Mouse (Mus musculus) left cerebral cortex, postnatal 14 days (tissue): ENCODE results near the gene Mta3. TPM values are rescaled to one million over a fixed set of nuclear protein-coding genes. Genes with fewer than 3 reads are reported as not detected.

ENCODE experiments used
- DNase-seq, 2 experiments: peaks; one replicate each; pipeline ENCODE4 v3.0.0; 2021 to 2022; ENCODE audit warnings: low spot score in 2 of 2, mixed read lengths in 1 of 2
- intact Hi-C: fragments of 180-260 bp; cut with DNase I; formaldehyde crosslinking; loops from one replicate; pipeline ENCODE4 v1.15.1; 2025
- total RNA-seq, 2 experiments: library from RNA; stranded (reverse); gene quantifications; 2 replicates each; pipeline ENCODE4 v1.2.3; 2021

Mta3 gene
- total RNA-seq, 2 experiments from 2014 or later = 65.9 to 68.5 TPM

DNA sequence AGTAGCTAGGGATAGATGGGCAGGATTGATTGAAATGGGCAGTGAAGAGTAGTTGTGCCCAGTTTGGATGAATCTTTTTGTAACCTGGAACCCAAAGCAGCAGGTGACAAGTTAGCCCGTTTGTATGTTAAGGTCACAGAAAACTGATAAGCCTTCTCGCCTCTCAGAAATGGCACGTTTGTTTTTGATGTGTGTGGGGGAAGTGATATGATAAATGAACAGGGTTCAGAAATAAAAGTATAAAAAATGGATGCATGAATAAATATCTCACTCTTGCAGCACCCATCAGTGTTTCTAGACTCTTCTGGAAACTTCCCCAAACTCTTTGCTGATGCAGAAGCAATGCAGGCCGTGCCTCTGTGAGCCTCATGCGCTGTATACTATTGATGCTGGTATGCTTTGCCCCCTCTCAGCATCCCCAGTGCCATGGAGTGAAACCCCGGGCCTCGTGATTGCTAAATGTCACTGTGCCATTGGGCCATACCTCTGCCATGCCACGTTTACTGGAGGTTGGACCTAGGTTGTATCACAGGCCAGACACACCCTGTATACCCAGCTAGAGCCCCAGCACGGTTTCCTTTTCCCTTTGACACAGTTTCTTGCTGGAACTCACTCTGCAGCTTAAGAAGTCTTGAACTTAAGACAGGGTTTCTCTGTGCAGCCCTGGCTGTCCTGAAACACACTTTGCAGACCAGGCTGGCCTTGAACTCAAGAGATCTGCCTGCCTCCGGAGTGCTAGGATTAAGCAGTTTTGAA is 41.6 kb downstream of the Mta3 start:
- no peak for DNase-seq
- intact Hi-C loops = no loop called here

DNA sequence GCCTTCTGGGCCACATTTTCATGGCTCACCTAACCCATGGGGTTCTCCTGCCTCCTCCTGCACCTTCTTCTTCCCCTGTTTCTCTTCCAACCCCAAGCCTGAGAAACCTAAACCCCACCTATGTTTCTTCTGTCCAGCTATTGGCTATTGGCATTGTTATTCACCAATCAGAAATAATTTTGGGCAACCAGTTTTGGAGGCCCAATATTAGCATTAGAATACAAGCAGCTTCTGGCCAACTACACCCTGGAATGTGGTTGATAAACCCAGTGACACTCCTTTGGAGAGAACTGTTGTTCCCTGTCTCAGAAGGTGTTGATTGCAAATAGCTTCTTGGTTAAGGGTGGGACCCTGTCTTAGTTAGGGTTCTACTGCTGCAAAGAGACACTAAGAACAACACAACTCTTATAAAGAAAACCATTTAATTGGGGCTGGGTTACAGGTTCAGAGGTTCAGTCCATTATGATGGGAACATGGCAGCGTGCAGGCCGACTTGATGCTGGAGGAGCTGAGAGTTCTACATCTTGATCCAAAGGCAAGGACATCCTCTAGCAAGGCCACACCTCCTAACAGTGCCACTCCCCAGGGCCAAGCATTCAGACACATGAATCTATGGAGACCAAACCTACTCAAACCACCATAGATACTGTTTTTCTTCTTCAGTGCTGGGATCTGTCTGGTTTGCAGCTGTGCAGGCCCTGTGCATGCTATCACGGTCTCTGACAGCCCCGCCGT is 44.4 kb downstream of the Mta3 start:
- DNase-seq = no peak
- intact Hi-C loops = no loop called here

DNA sequence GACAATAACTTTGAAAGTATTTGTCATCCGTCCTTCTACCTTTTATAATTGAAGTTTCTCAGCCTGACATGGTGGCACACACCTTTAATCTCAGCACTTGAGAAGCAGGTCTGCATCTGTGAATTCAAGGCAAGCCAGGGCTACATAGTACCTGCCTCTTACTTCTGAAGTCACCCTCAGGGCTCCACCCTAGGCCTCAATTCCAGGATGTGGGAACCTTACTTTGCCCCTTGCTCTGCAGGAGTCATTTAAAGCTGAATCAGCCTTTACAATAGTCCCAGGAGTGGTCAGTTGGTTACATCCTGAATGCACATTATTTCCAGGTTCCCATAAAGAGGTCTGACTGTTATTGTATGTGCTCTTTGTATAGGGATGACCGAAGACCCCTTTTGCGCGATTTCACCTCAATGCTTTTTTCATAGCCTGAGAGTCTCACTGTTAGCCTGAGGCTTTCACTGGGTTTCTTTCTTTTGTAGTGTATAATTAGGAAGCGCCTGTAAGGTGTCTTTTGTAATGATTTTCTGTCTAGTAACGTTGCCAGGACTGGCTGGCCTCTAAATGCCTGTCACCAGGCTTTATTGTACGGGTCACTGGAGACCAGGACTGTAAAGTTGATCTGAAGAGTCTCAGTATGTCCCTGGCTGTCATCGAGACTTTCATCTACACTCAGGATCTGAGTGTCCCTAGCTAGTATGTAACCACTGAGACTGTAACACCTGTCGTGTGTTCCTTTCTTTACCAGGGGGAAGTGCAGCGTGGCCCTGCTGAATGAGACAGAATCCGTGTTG is 47.3 kb downstream of the Mta3 start:
- intact Hi-C loops = no loop called here
- no peak for DNase-seq

DNA sequence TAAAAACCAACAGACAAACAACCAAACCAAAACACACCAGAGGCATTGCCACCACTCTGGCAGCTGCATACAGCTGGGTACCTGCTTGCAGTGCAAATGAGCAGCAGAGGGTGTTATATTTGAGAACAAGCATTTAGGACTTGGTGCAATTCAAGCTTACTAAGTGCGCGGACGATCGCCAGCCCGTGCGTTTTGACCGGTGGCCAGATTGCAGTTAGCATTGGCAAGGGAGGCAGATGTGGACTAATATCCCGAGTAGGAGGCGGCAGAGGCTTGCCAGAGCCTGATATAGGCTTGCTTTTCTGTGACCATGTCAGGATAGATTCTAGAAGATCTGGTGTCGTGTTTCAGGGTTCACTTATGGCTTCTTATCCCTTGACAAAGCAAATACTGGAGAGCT is 52.1 kb downstream of the Mta3 start:
- no peak for DNase-seq
- intact Hi-C loops = no loop called here

DNA sequence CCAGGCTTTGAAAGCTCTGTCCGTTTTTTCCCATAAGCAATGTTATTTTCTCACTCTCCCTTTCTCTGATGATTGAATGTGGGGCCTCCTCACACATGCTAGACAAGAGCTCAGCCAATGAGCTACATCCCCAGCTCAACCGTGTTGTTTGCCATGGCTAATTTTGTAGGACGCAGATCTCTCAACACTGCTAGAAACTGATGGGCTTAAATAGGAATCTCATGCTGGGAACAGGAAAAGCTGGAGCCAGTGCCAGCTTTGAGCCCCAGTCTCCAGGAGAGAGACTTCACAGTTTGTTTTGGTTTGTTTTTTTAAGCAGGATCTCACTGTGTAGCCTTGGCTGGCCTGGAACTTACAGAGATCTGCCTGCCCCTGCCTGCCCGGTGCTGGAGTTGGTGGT is 53.6 kb downstream of the Mta3 start:
- DNase-seq = peak; percentile 20 to 37
- intact Hi-C loops = no loop called here

DNA sequence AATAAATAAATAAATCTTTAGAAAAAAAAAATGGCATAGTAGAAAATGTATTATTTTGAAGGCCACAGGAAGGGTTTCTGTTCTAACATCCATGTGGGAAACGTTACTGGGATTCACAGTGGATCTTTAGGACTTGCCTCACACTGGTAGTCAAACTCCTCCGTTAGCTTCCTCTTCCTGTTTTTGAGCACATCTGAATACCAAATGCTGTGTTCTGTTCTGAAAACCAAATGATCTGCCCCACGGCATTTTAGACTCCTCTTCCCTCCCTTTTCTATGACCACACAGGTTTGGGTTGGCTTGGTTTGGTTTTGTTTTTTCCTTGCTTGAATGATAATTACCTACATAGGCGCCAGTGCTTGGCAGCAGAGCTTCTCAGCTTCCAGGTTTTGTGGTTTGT is 58.6 kb downstream of the Mta3 start:
- DNase-seq = no peak
- intact Hi-C loops = no loop called here

DNA sequence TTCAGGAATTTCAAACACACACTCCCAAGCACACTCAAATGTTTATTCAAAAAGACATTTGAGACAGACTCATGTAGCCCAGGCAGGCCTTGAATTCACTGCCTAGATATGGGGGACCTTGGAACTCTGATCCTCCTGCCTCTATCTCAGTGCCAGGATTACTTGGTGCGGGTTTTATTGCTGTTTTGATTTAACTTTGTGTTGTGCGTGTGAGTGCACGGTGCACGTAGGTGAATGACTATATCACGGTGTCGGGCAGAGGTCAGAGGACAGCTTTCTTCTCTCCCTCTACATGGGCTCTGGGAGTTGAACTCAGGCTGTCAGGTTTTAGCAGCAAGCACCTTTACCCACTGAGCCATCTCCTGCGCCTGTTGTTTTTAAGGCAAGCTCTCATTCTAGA is 61.1 kb downstream of the Mta3 start:
- no peak for DNase-seq
- intact Hi-C loops = no loop called here

DNA sequence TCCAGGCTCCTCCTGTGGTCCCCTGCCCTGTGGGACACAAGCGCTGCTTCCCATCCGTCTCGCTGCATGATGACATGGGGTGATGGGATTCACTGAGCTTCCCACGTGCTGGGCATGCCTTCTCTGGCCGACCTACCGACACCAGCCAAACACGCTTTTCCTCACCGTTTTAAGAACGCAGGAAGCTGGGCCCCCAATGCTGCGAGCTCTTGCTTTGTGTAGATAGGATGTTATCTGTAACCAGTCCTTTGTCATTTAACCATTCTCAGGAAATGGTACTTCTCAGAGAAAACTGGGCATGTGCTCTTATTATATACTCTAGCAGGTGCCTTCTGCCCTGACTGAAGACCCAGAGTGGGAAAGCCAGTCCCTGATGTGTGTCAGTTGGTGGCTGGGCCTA is 62.3 kb downstream of the Mta3 start:
- intact Hi-C loops = no loop called here

DNA sequence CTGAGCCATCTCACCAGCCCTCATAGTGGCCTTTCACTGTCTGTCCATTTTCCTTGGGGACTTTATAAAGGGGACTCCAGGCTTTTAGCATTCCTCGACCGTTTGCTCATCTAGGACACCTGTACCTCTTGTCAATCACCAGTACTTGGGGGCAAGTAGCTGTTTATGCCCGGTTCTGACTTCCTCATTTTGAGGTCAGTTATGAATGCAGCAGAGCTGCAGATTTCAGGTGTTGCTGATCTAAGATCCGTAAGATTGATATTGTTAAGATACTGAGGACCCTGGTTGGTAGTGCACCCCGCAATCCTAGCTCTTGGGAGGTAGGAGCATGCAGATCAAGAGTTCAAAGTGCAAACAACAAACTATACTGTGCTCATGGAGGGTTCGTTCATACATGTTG is 64.4 kb downstream of the Mta3 start:
- DNase-seq = no peak
- intact Hi-C loops = no loop called here

More for the DNA sequence above, 62.3 kb downstream of the Mta3 start:
- DNase-seq = no peak

DNA sequence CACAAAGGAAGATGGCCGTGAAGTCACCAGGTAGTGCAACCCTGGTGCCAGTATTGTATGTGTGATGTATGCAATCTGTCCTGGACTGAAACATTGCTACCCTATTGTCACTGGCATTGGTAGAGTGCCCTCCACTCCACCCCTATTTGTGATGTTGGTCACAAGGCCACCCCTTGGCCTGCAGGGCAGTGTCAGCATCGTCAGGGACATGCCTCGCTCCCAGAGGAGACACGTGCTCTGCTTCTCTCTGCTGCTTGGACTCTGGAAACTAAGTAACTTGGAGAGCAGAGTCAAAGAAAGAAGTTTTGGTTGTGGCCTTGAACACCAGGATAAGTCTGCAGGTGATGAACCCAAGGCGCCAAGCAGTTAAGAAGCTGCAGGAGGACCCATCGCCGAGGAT is 65.0 kb downstream of the Mta3 start:
- intact Hi-C loops = no loop called here
- no peak for DNase-seq

DNA sequence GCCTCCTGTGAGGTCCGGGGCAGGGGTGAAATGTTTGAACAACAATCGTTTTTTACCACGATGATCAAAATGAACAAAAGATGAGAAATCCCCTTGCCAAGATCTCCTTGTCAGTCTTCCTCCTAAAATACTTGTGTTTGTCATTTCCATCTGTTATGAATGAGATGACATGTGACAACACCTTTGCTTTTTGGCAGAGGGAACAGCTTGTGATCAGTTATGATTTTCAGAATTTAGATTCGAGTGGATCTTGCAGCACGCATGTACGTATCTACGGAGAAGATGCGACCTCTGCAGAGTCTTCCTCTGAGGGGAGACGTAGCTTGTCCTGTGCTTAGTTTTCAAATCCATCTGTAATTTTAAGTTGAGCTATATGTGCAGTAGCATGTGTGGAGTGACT is 66.1 kb downstream of the Mta3 start:
- intact Hi-C loops = no loop called here
- DNase-seq = no peak

DNA sequence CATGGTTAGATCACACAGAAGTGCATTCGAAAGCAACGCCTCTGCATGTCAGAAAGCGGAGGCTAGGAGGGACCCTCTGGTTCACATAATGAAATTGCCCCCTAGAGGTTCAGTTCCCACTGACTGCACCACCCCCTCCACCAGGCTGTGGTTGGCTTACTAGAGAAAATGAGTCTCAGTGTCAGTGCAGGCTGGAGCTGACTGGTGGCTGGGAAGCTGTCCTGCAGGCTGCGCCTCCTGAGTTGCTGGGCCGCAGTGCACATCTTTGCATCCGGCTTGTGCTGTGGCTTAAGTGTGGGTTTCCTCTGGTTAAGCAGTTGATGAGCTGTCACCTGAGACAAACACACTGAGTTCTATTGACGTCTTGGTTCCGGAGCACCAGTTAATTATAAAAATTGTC is 66.7 kb downstream of the Mta3 start:
- intact Hi-C loops = no loop called here
- DNase-seq = peak in 1 of 2 experiments; percentile 16

DNA sequence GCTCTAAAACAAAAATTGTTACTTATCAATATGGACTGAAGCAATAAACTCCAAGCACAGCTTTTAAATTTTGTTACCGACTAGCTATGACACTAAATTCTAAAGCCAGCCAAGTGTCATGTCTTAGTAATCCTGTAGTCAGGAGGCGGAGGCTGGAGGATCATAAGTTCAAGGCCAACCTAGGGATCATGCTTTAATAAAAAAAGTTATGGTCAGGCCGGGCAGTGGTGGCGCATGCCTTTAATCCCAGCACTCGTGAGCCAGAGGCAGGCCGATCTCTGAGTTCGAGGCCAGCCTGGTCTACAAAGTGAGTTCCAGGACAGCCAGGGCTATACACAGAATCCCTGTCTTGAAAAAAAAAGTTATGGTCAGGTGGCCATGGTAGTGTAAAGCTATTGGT is 71.0 kb downstream of the Mta3 start:
- intact Hi-C loops = no loop called here
- no peak for DNase-seq

DNA sequence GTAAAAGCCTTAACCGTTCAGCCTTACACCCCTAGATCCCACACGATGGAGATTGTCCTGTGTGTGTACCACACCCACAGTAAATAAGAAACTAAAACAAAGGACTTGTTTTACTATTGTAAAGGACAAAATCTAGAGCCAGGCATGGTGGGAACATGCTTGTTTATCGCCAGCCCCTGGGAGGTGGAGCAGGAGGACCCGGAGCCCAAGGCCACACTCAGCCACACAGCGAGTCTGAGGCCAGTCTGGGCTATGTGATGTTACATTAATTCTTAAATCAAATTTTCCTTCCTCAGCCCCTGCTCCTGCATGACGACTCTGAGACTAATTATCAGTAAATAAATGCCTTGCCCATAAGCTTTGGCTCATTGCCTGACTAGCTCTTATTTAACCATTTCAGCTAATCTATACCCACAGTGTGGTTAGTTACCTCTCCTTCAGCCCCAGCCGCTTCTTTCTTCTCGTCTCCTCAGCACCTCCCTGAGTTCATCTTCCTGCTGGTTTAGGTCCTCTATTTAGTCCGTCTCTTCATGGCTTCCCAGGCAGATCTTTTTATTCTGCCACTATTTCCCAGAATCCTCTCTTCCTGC is 71.6 kb downstream of the Mta3 start:
- DNase-seq = no peak
- intact Hi-C loops = no loop called here

DNA sequence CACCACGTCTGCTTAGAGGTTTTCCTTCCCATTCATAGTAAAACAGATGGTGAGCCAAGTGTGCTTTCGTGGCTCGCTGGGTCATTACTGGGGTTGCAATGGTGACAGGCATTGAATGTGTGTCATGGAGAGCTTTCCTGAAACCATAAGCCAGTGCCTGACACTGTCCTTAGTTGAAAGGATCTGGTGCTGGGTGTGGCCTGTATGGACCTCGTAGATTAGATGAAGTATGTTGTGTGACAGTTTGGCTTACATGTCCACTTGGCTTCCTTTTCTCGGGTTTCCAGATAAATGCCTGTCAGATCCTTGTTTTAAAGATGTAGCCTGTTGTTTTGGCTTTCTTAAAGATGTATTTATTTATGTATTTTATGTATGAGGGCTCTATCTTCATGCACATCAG is 74.3 kb downstream of the Mta3 start:
- intact Hi-C loops = no loop called here
- DNase-seq = no peak

DNA sequence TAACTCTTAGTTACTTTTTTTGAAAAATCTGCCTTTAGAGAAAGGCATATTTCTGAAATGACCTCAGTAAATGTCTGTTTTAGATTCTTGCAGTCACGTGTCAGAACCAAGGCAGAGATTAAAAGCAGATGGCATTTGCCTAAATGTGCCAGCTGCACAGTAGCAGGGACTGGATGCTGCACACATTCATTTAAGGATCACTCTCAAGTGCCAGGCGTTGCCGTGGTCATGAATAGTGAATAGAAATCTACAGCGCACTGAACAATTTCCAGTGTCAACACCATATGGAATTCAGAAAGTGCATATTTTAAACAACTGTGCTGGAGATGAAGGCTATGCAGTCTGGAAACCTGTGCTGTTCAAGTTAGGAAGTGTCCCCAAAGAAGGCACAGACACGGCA is 76.8 kb downstream of the Mta3 start:
- intact Hi-C loops = no loop called here

DNA sequence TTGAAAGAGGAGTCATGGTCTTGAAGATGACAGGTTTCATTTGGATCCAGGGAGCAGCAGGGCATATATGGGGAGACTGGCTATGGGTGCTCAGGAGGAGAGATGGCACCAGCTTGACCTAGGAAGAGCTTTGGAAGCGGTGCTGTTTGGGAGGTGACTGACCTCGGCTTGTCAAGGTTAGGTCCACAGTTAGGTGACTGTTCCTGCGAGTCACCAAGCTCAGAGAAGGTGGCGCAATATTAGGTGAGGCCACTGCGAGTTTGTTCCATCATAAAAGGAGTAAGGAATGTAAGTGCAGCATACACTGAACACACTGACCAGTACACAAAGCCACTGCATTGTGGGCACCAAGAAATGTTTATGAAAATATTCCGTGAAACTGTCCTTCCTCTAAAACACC is 80.5 kb downstream of the Mta3 start:
- intact Hi-C loops = no loop called here
- DNase-seq = no peak

More for the DNA sequence above, 76.8 kb downstream of the Mta3 start:
- DNase-seq = peak; percentile 63 to 70

DNA sequence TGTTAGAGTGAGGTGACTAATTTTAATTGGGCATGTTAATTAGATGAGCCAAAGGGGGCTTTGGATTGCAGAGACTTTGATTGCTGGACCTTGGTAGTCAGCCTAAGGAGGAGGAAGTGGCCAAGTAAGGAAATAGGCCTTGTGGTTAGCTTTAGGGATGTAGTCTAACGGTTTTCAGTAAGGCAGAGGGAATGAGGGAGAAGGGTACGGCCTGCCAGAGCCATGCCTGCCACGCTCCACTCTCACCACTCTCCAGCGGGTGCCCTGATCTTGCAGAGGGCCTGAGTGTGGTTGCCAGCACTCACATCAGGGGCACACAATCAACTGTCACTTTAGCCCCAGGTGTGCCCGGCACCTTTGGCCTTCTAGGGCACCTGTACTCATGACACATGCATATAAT is 84.2 kb downstream of the Mta3 start:
- intact Hi-C loops = no loop called here
- no peak for DNase-seq

DNA sequence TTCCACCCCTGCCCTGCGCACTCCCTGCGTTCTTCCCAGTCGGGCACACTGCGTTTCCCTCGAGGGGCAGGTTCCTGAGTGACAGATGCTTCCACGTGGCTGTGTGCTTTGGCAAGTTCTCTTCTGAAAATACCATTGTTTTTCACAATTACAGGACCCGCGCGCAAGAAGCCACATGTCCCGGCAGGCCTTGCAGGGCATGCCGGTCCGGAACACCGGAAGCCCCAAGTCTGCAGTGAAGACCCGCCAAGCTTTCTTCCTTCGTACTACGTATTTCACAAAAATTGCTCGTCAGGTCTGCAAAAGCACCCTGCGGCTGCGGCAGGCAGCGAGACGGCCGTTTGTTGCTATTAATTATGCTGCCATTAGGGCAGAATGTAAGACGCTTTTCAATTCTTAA is 86.4 kb downstream of the Mta3 start:
- DNase-seq = no peak
- intact Hi-C loops = no loop called here

DNA sequence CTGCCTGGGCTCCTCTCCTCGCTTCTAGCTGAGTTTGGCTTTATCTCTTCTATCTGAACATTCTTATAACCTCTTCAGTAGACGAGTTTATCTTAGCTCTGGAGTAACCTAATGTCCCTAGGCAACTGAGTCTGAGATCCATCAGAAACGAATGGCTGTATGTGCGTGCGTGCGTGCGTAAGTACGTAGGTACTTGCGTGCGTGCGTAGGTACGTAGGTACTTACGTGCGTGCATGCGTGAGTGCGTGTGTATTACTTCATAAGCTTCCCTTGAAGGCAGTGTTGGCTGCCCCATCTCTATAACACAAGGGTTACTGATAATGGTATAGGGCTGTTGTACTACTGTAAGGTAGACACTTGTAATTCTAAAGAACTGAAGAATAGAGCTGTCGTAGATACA is 89.2 kb downstream of the Mta3 start:
- no peak for DNase-seq
- intact Hi-C loops = no loop called here
